Mouse (Mus musculus) inflammation-experienced regulatory T-cells, adult 6 months (primary cell): Measurements from ENCODE around the gene Pim1. TPM values are rescaled to one million over a fixed set of nuclear protein-coding genes. Genes with fewer than 3 reads are reported as not detected.
"Not testable (repeated sequence)": the region's sequence is repeated elsewhere in the genome, so short reads cannot be mapped to it uniquely, and the experiment has no call there.

Experiments
- ATAC-seq: one replicate; pipeline ENCODE4 v1.8.0; 2017
- polyA plus RNA-seq, 3 experiments: library from polyadenylated mRNA; unstranded; fragments of 100-300 nt; shearing (Covaris generic); gene quantifications; one replicate each; pipeline ENCODE4 v1.2.1; 2017

Pim1 gene
- polyA plus RNA-seq, 3 experiments from 2014 or later = 255 to 344 (median 288) TPM

DNA sequence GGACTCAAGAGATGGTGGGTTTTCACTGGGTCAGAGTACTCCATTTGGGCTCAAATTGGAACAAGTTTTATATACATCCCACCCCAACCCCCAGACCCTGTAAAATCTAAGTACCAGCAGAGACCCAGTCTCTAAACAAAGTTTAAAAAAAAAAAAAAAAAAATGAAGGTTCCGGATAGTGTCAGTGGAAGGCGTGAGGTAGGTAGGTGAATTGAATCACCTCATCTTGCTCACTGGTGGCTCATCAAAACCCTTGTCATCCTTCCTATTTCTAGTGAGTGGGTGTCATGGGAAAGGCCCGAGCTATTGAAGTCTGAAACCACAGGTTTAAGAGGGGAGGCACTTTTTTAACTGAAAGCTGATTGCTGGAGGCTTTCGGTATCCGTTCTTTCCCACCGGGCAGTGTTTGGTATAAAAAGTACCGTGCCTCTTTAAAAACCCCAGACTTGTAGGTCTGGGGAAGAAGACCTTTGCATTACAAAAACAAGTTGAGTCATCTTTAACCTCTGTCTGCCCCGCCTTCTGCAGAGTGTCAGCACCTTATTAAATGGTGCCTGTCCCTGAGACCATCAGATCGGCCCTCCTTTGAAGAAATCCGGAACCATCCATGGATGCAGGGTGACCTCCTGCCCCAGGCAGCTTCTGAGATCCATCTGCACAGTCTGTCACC is 3.6 kb downstream of the Pim1 start:
- peak; percentile 56 for ATAC-seq

DNA sequence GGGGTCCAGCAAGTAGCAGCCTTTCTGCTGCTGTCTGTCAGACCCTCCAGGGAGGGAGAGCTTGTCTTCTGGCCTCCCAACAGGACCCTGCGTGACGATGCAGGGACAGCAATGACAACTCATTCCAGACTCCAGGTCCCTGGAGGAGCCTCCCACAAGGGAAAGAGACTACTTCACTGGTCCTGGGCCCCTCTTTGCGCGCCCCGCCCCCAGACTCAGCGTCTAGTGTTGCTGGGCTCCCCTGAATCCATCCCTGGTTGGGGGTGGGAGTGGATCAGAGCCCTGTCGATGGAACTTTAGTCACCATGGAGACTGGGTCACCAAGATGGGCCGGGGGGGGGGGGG is 4.2 kb downstream of the Pim1 start:
- ATAC-seq = no peak

DNA sequence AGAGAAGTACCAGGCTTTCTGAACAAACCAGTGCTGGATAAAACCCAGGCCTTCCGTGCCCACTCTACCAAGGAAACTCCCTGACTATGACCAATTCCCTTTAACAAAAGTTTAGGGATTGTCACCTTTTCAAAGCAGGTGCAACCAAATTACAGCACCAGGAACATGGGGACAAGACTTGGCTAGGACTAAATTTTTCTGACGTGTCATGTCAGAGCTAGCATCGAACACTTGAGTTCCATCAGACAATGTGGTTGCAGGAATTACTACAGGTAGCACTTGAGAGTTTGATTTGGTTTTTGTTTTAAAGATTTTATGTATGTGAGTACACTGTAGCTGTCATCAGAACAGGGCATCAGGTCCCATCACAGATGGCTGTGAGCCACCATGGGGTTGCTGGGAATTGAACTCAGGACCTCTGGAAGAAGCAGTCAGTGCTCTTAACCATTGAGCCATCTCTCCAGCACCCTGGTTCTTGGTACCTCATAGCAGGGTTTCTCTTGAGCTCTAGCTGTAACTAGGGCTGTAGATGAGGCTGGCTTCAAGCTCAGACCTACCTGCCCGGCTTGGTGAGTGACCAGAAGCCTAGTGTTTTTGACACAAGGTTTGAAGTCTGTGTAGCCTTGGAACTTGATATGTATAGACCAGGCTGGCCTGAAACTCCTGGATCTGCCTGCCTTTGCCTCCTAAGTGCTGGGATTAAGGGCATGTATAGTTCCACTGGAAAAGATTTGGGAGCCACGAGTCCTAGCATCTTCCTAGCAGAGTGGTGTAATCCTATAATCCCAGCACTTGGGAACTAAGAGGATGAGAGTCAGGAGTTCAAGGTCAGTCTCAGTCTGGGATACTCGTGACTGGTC is 5.9 kb downstream of the Pim1 start:
- ATAC-seq = no peak

DNA sequence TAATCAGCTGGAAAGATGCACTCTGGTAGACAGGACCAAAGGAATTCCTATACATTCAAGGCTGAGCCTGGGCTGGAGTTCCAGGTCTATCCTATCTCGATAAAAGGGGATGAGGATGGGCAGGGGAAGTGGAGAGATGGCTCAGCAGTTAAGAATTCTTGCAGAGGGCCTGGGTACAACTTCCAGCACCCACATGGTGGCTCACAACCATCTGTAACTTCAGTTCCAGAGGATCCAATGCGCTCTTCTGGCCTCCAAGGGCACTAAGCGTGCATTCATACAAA is 6.5 kb downstream of the Pim1 start:
- no peak for ATAC-seq

DNA sequence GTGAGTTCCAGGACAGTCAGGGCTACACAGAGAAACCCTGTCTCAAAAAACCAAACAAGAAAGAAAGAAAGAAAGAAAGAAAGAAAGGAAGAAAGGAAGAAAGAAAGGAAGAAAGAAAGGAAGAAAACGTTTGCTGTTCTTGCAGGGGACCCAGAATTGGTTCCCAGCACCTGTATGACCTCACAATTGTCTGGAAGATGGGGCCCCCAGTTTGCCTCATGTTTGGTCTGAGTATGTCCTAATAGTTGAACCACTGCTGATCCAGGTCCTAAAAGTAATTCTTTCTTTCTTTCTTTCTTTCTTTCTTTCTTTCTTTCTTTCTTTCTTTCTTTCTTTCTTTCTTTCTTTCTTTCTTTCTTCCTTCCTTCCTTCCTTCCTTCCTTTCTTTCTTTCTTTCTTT is 6.9 kb downstream of the Pim1 start:
- ATAC-seq = not testable (repeated sequence)

DNA sequence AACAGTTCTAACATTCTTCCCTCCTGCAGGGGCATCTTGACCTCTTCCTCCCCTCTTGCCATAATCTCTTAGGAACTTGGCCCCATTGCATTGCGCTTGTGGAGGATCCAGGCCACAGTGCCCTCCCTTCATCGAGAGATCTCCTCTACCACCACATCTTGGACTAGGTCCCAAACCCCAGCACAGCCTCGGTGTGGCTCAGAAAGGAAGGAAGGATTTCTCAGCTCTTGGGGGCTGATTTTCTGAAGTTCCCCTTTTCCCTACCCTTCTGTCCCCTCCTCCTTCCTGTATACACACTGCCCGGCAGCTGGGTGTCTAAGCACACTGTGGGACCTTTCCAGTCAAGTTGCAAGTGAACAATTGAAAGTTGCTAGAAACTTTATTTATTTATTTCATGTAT is 7.5 kb downstream of the Pim1 start:
- no peak for ATAC-seq

DNA sequence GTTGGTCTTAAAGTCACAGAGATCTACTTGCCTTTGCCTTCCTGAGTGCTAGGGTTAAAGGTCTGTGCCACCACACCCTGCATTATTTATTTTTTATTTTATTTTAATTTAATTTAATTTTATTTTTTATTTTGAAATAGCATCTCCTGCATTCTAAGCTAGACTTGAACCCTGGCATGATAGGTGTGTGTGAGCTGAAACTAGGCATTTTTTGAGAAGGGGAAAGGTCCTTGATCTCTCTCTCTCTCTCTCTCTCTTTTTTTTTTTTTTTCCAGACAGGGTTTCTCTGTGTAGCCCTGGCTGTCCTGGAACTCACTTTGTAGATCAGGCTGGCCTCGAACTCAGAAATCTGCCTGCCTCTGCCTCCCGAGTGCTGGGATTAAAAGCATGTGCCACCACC is 8.4 kb downstream of the Pim1 start:
- ATAC-seq = not testable (repeated sequence)

DNA sequence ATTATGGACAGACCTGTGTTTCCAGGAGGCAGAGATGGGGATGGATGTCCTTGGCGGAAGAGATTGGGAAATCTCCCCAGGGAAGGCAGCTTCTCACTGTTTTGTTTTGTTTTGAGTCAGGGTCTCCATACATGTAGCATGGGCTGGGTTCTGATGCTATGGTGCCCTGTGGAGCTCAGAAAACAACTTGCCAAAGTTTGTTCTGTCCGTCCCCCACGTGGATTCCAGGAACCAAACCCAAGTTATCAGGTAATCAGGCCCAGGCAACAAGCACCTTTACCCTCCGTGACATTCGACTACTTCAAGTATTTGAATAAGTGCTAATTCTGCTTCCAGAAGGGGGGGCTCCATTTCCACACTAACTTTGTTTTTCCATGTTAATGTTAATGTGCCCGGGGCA is 9.0 kb downstream of the Pim1 start:
- ATAC-seq = no peak

DNA sequence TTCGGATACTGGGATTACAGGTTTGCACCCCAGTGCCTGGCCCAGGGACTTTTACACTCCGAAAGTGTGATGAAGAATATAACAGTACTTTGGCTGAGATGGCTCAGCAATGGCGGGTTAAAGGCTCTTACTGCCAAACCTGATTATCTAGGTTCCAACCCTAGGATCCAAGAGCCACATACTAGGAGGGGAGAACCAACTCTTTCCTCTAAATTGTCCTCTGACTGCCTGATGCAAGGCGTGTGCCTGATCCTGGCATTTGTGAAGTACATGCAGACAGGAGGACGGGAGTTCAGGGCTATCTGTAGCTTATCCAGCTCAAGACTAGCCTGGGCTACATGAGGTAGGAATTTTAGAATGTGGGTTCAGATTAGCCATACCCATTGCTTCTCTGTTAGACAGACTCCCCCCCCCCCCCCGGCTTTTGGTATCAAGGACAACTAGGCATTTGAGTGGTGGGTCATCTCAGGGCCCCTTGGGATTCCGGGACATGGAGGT is 9.7 kb downstream of the Pim1 start:
- ATAC-seq = no peak

DNA sequence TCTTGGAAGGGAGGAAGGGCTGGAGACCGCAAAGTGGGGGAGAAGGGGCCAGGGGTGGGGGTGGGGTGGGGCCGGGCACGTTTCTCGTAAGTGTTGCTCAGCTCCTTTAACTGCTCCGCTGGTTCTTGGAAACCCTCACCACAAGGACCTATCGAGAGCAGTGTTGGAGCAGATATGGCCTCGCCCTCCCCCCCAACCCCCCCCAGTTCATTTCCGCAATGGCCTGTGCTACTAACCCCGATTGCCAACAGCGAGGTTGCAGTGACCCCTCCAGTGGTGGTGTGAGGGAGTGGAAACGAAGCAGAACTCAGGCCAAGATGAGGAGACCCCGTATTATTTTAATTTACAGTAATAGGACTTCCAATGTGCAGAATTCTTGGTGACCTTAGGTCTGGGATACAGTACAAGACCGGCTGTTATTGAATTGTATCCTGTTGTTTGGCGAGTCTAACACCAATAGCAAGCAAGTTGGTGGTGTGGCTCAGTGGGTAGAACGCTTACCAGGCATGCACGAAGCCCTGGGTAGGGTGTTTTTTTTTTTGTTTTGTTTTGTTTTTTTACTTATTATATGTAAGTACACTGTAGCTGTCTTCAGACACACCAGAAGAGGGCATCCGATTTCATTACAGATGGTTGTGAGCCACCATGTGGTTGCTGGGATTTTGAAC is 10.4 kb downstream of the Pim1 start:
- peak; percentile 55 for ATAC-seq

DNA sequence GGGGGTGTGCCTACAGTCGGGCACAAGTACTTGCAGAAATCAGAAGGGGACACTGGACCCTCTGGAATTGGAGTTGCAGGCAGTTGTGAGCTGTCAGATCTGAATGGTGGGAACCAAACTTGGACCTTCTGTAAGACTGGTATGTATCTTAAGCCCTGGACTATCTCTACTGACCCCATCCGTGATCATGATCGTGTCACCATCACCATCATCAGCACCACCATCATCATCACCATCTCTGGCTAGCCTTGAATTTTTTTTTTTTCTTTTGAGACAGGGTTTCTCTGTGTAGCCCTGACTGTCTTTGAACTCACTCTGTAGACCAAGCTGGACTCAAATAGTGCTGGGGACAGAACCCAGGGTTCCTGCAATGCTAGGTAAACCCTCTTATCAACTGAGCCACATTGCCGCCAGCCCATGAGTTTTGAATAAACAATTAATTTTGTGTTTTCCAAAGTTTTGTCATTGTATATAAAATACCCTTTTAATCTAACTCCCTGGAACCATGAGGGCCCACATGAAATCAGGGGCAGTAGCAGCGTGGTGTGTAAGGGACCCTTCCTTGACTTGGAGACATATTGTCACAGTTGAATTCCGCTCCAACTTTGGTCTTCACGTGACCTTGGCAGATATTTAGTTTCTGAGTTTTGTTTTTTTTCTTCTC is 11.6 kb downstream of the Pim1 start:
- no peak for ATAC-seq

DNA sequence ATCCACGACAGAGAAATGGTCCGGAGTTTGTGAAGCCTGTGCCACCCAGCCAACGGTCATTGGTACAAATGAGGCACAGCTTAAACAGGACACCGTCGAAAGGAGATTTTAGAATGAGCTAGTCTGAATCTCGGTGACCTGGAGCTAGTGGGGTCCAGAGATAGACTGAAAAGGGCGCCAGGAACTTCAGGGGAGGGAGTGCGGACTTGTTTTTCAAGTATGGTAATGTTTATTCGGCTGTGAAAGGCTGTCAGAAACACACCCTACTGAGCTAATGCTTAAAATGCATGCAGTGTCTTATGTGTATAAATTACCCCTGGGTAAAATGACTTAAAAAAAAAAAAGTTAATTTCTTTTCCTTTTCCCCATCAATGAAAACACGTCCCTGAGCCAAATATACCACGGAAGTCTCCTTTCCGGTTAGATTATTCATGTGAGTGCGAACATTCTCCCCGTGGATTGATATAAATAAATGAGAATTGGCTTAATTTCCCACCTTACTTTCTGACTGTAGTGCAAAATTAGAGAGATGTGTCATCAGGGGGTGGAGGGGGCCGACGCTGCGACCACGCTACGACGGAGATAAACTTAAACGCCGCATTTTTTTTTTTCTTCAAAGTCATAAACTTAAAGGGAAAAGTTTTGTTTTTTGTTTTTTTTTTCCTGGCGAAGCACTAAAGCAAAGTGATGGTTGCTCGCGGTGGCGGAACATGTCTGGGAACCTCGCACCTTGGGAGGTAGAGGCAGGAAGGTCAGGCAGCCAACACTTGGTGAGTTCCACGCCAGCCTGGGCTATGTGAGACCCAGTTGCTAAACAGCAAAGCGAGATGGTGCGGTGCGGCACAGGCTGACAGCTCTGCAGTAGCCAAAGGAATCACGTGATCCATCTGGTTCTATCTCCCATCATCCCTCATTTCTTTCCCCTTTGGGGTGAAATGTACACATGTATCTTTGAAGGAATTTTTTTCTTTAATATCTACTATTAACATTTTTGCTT is 12.4 kb downstream of the Pim1 start:
- ATAC-seq = no peak

DNA sequence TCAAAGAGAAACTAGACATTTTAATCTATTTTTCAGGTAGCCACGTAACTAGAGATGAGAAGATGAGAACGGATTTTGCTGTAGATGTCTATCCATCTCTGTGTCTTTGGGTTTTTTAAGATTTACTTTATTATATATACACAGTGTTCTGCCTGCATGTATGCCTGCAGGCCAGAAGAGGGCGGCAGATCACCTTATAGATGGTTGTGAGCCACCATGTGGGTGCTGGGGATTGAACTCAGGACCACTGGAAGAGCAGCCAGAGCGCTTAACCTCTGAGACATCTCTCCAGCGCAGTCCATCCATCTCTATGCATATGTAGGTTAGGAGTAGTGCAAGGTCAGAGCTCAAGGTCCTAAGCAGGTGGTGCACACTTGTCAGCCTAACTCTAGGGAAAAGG is 13.1 kb downstream of the Pim1 start:
- no peak for ATAC-seq

DNA sequence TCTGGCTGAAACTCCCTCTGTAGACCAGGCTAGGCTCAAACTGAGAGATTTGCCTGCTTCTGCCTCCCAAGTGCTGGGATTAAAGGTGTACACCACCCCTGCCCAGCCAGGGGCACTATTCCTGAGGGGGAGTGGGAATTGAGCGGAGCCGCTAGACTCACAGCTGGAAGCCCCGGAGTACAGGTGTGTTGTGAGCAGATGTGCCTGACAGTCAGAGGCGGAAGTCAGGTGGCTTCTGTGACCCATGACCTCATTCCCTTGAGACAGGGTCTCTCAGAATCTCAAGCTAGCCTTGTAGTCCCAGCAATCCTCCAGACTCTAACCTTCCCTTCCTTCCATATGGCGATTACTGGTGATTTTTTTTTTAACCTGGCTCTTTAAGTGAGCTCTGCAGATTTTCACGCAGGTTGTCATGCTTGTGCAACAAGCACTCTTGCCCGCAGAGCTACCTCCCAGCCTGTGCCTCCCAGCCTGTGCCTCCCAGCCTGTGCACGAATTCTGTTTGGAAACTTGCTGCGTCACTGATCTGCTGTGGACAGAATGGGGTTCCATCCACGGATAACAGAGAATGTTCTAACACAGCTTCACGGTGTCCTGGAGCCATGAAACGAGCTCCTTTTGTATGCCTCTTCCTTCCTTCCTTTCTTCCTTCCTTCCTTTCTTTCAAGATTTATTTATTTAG is 18.5 kb downstream of the Pim1 start:
- ATAC-seq = no peak

DNA sequence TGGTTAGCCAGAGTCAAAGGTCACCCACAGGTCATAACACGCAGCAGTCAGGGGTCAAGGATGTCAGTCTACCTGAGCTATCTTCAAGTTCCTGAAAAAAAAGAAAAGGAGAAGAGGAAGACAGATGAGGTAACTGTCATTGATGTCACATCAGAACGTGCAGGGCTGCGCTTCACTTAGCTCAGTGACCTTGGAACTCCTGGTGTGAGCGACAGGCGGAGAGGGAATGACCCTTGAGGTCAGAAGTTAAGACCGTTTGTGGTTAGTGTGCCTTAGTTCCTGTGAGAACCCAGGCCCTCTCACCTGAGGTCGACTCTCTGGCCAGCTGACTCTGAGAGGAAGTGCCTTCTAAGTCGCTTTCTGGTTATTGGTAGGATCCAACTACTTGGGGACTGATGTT is 20.1 kb downstream of the Pim1 start:
- ATAC-seq = no peak

DNA sequence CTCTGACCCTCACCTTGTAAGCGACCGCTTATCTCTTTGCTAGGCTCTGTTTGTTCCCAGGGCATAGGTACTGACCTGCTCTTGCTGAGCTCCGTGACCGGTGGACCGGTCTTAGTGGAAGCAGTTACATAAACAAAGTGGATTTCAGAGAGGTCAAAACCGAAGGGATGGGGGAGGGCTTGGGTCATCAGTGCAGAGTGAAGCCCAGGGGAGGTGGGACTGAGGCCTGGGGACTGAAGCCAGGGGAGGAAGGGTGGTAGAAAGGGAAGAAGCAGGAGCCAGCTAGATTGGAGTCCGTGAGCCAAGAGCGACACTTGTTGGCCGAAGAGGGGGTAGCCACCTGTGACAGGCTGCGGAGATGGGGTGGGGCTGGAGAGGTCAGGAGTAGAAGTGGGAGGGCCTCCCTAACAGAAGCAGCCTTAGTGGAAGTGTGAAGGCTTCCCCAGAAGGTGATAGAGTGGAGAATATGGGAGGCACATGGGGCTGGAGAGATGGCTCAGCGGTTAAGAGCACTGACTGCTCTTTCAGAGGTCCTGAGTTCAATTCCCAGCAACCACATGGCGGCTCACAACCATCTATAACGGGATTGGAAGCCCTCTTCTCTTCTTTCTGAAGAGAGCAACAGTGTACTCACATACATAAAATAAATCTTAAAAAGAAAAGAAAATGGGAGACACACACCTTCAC is 22.6 kb downstream of the Pim1 start:
- ATAC-seq = peak; percentile 43

DNA sequence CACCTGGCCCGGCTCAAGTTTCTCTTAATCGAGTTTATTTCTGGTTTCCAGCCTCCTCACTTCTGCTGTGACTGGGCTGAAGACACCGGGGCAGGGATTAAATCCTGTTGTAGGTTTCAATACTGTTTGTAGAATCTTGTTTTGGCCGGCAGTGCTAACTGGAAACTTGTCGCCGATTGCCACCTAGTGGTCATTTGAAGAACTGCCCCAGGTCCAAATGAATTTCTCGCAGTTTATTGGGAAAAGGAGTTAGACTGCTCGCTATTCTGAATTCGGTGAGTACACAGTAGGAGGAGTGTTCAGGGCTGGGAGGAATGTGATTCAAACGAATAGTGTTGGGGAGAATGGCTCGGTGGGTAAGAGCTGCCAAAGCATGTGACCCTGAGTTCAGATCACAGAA is 23.9 kb downstream of the Pim1 start:
- peak; percentile 74 for ATAC-seq

DNA sequence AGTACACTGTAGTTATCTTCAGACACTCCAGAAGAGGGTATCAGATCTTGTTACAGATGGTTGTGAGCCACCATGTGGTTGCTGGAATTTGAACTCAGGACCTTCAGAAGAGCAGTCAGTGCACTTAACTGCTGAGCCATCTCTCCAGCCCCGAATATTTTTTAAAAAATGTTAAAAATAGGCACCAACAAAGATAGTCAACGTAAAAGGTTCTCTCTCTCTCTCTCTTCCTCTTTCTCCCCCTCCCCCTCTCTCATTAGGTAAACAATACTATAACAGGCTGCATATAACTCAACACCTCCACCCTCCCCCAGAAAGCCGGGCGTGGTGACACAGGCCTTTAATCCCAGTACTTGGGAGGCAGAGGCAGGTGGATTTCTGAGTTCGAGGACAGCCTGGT is 28.1 kb downstream of the Pim1 start:
- ATAC-seq = not testable (repeated sequence)

DNA sequence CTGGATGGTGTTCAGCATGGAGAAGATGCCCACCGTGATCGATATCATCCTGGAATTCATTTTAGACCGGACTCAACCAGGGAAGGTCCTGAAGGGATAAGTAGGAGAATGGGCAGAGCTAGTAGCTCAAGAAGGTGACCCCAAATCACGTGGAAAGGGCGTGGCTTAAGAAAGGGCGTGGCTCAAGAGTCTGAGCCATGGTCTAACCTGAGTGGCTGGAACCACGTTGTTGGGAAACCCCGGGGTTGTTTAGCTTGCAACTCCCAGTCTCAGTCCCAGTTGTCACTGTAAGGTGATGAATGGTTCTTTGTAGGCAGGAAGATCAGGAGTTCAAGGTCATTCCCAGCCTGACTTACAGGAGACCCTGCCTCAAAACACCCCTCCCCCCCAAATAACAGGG is 29.2 kb downstream of the Pim1 start:
- ATAC-seq = no peak

DNA sequence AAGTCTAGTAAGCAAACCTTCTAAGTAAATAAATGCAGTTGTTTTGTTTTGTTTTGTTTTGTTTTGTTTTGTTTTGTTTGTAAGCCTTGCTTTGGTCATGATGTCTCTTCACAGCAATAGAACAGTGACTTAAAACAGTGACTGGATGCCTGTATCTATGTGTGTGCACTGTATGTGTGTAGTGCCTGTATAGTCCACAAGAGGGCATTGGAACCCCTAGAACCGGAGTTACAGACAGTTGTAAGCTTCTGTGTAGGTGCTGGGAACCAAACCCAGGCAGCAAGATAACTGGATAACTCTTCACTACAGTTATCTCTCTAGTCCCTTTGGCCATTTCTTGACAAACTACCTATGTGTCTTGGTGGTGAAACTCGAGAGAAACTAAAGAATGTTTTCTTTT is 35.1 kb downstream of the Pim1 start:
- no peak for ATAC-seq
